Mouse (Mus musculus) hindbrain, embryonic 13.5 days (tissue): ENCODE measurements around the gene Adra2a. TPM values are rescaled to one million over a fixed set of nuclear protein-coding genes. Genes with fewer than 3 reads are reported as not detected.

ENCODE experiments used
- ATAC-seq: fragments of 200-750 bp; cut with Nextera tagmentation; 2 replicates; pipeline ENCODE4 v1.8.0; 2017; ENCODE audit warnings: moderate TSS enrichment; ENCODE audit not compliant: low FRiP score
- H3K27ac ChIP-seq: fragments of 300-500 bp; sonication (generic); 2 replicates; pipeline ENCODE4 v1.5.1; 2015; ENCODE audit warnings: inconsistent platforms, mild to moderate bottlenecking, moderate library complexity
- H3K27me3 ChIP-seq: fragments of 300-500 bp; sonication (generic); 2 replicates; pipeline ENCODE4 v1.6.1; 2015; ENCODE audit warnings: mild to moderate bottlenecking, inconsistent platforms
- H3K36me3 ChIP-seq: fragments of 300-500 bp; sonication (generic); 2 replicates; pipeline ENCODE4 v1.6.1; 2015; ENCODE audit warnings: mild to moderate bottlenecking, inconsistent platforms
- H3K4me1 ChIP-seq: fragments of 300-500 bp; sonication (generic); replicated peaks from 2 replicates; pipeline ENCODE4 v1.6.1; 2015; ENCODE audit warnings: inconsistent platforms
- H3K4me2 ChIP-seq: fragments of 300-500 bp; sonication (generic); 2 replicates; pipeline ENCODE4 v1.6.1; 2015; ENCODE audit warnings: inconsistent platforms, mild to moderate bottlenecking, moderate library complexity
- H3K4me3 ChIP-seq: fragments of 300-500 bp; sonication (generic); 2 replicates; pipeline ENCODE4 v1.5.1; 2015; ENCODE audit warnings: mild to moderate bottlenecking, inconsistent platforms
- H3K9ac ChIP-seq: fragments of 300-500 bp; sonication (generic); 2 replicates; pipeline ENCODE4 v1.6.1; 2015; ENCODE audit warnings: mild to moderate bottlenecking, inconsistent platforms
- H3K9me3 ChIP-seq: fragments of 300-500 bp; sonication (generic); 2 replicates; pipeline ENCODE4 v1.6.1; 2016; ENCODE audit warnings: inconsistent platforms
- WGBS: fragments of 180-500 bp; shearing (Covaris S2); methylation state at CpG from one replicate; pipeline ENCODE4 v1.1.7; 2015; 5-methylcytosine and 5-hydroxymethylcytosine counted together
- polyA plus RNA-seq: library from polyadenylated mRNA; unstranded; fragments of >200 nt; fragmentation: Nextera tagmentation; extraction: Ambion mirVana; gene quantifications from 2 replicates; pipeline ENCODE4 v1.2.1, GENCODE M21; 2015

The Adra2a gene
- polyA plus RNA-seq = 3.3 and 4.1 TPM in 2 replicates

DNA sequence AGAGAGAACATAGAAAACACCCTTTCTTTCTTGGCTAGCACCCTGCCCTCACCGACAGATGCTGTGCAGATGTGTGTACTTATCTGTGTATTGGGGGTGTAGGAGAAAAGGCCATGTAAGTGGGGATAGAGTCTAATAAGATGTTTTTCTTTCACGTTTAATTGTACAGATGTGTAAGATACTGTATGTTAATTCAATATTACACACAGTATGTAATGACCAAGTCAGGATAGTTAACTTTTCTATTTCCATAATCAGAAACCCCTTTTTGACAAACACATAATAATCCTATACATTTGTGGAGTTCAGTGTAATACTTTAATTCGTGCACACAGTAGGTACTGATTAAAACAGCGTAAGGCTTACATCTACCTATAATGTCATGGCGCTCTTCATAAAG is at the start of gene Adra2a:
Adra2a (plus strand) TSS at position 301 of the 400 bp plus-strand sequence.
- H3K27ac ChIP-seq = peak within 1 kb of the TSS; percentile 82
- no peaks in the 10 kb centered on the region for H3K36me3 ChIP-seq
- no peak for ATAC-seq
- peak within 1 kb of the TSS; percentile 64 for H3K4me3 ChIP-seq
- H3K4me1 ChIP-seq = peaks cover 42% of the 10 kb centered on the region
- peaks cover 33% of the 10 kb centered on the region for H3K27me3 ChIP-seq
- whole genome bisulfite sequencing = 78% methylated on average over 5 of the region's 5 CpGs
- peak within 1 kb of the TSS; percentile 86 for H3K9ac ChIP-seq
- H3K4me2 ChIP-seq = peak within 1 kb of the TSS; percentile 99
- no peaks in the 10 kb centered on the region for H3K9me3 ChIP-seq

DNA sequence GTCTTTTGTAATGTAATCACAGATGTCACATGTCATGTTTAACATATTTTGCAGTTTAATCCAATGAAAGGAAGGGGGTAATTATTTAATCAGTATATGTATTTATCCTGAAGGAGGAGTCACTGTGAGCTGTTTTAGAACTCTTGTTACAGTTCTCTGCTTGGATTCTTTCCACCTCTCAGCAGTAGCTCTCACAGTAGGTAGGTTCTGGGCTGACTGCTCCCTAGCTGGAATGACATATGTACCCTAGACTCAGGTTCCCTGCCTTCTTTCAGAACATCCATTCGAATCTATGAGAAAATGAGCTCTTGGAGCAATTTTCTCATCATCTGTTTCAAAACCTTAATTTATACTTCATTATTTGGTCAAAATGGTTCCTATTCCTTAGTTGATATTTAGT is 49.7 kb upstream of the Adra2a start:
- Histone ChIP-seq H3K27me3 (no peaks in the 10 kb centered on the region), H3K27ac (no peak overlapping the region), H3K4me3 (no peak overlapping the region), H3K4me1 (peaks cover 6% of the 10 kb centered on the region; the same call in 1 of the 2 replicates), H3K36me3 (no peaks in the 10 kb centered on the region), H3K4me2 (no peak overlapping the region), H3K9me3 (no peaks in the 10 kb centered on the region), H3K9ac (no peak overlapping the region)
- no peak for ATAC-seq
- 88% methylated on average over 1 of the region's 1 CpGs for WGBS

DNA sequence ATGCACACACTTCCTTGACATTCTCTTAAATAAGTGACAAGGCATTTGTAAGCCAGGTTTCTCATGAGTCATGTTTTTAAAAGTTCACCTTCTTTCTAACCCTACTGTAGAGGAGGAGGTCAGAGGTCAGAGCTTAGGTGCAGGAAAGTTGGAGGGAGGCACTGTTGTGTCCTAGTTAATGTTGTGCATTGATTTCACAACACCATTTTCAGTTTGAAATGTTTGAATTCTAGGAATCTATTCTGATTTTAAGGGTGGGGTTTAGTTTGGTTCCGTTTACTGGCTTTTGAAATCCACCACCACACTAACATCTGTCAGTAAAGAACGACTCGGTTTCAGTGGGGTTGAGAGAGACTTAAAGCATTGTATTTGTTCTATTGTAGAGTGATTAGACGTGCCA is 33.0 kb upstream of the Adra2a start:
- Histone ChIP-seq H3K4me2 (no peak overlapping the region), H3K9me3 (no peaks in the 10 kb centered on the region)

DNA sequence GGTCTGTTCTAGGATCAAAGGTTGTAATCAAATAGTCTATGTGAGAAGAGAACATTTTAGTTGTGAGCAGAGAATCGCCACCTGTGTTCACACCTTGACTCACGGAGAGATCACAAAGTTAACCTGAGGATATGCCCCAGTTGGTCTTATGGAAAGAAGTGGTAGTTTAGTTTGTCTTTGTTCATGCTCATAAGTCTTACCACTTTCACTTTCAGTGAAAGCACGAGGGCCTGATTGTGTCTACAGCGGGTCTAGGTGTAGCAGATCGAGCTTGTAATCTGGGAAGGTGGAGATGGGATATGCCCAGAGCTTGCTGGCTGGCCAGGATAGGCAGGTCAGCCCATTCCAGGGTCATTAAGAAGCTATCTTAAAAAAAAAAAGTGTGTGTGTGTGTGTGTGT is 29.0 kb upstream of the Adra2a start:
- Histone ChIP-seq H3K9me3 (no peaks in the 10 kb centered on the region), H3K4me3 (no peak overlapping the region), H3K27me3 (no peaks in the 10 kb centered on the region), H3K4me2 (no peak overlapping the region), H3K27ac (no peak overlapping the region), H3K36me3 (0 out of 2 replicates have a peak, but pooled peaks cover 3% of the 10 kb centered on the region), H3K4me1 (no peaks in the 10 kb centered on the region; the same call in 1 of the 2 replicates), H3K9ac (no peak overlapping the region)
- WGBS = 97% methylated on average over 5 of the region's 5 CpGs
- no peak for ATAC-seq

More for the DNA sequence above, 33.0 kb upstream of the Adra2a start:
- ATAC-seq = no peak
- WGBS = 57% methylated on average over 4 of the region's 4 CpGs
- Histone ChIP-seq H3K27ac (no peak overlapping the region), H3K9ac (no peak overlapping the region), H3K36me3 (0 out of 2 replicates have a peak, but pooled peaks cover 3% of the 10 kb centered on the region), H3K4me3 (no peak overlapping the region), H3K27me3 (no peaks in the 10 kb centered on the region), H3K4me1 (no peaks in the 10 kb centered on the region; the same call in 1 of the 2 replicates)

DNA sequence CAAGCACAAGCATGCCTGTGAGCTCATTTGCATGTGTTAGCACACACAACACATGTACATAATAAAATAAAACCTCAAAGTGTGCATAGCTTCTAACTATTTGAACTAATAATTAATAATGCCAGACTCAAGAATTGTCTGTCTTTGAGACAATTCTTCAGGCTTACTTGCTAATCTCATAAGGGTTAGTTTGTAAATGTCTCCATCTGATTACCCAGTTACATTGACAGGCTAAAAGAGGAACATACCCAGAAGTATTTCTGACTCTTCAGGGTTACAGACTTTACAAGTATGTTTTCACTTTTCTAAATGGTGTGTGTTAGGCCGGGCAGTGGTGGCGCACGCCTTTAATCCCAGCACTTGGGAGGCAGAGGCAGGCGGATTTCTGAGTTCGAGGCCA is 28.4 kb upstream of the Adra2a start:
- H3K9me3 ChIP-seq = no peaks in the 10 kb centered on the region
- ATAC-seq = no peak
- 0 out of 2 replicates have a peak, but pooled peaks cover 3% of the 10 kb centered on the region for H3K36me3 ChIP-seq
- no peak overlapping the region for H3K4me2 ChIP-seq
- WGBS = 96% methylated on average over 5 of the region's 5 CpGs
- H3K4me1 ChIP-seq = no peaks in the 10 kb centered on the region
- no peaks in the 10 kb centered on the region for H3K27me3 ChIP-seq
- no peak overlapping the region for H3K9ac ChIP-seq
- no peak overlapping the region for H3K27ac ChIP-seq
- no peak overlapping the region for H3K4me3 ChIP-seq

DNA sequence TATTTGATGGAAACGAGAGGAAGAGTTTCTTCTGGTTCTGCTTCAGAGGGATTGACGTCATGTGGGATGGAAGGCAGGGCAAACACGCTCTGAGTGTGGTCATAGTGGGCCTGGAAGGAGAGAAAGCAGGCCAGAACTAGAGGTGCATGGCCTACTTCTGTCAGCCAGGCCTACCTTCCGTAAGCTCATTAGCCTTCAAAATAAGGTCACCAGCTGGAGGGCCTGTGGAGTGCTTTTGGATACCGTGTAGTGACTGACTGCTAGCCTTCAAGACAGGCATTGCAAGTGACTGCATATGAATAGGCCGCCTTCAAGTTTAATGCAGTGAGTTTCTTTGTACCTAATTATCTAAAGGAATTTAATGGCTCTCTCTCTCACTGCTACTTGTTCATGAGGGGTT is 8.9 kb upstream of the Adra2a start:
- Histone ChIP-seq H3K4me1 (no peaks in the 10 kb centered on the region), H3K27me3 (no peaks in the 10 kb centered on the region), H3K9me3 (no peaks in the 10 kb centered on the region), H3K36me3 (peaks cover 37% of the 10 kb centered on the region), H3K9ac (no peak overlapping the region), H3K4me3 (no peak overlapping the region), H3K27ac (no peak overlapping the region), H3K4me2 (no peak overlapping the region)
- ATAC-seq = no peak
- WGBS = 81% methylated on average over 6 of the region's 6 CpGs

DNA sequence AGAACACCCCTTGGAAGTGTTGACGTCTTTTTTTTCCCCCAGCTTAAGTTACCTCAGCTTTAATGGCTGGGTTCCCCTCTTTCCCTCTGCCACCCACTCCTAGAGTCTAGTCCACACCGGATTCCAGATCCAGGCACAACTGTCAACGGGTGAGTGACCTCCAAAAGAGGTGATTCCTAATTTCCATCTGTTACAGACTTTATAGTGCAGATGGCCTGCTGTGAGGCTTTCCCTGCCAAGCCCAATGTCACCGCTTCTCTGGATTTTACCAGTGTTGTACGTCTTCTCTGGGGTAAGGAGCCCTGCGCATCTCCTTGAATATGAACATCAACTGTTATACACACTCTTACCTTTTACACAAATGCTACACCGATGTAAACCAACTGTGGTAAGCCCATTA is 4.5 kb upstream of the Adra2a start:
- ATAC-seq = no peak
- Histone ChIP-seq H3K27me3 (no peaks in the 10 kb centered on the region), H3K9me3 (no peaks in the 10 kb centered on the region), H3K4me1 (0 out of 2 replicates have a peak, but pooled peaks cover under 1% of the 10 kb centered on the region), H3K4me3 (no peak overlapping the region), H3K4me2 (no peak overlapping the region), H3K27ac (no peak overlapping the region), H3K36me3 (peaks cover 17% of the 10 kb centered on the region), H3K9ac (no peak overlapping the region)
- 73% methylated on average over 7 of the region's 7 CpGs for WGBS

DNA sequence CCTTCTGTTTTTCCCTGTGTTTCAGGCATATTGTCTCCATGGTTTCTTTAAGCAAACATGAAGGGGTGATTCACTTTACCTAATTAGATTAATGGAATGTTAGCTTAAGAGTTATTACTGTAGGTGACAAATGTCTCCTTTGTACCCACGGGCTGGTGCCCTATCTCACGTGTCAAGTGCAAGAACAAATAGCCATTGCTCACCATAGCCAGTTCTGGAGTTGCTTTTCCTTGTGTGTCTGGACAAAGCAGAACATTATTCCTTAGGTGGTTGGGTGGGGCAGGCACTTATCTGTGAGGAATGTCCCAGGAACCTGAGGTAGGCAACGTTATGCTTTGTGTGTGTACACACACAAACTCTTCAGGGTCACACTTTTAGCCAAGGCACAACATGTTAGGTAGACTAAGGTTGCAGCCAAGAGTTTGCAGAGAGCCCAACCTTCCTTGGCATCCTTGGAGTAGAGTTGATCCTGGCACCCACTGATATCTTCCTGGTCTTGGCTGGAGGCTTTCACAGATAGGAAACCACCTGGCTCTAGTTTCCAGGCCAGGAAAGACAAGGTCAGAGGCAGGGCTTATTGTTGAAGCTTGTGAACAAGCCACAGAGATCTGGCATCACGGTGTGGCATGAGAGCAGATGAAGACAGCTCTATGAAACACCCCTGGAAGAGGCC is 3.5 kb upstream of the Adra2a start:
- H3K9me3 ChIP-seq = no peaks in the 10 kb centered on the region
- peaks cover 1% of the 10 kb centered on the region; the same call in 1 of the 2 replicates for H3K27me3 ChIP-seq
- H3K36me3 ChIP-seq = peaks cover 9% of the 10 kb centered on the region
- H3K4me3 ChIP-seq = no peak overlapping the region
- ATAC-seq = no peak
- H3K27ac ChIP-seq = no peak overlapping the region
- H3K4me1 ChIP-seq = peaks cover 10% of the 10 kb centered on the region
- no peak overlapping the region for H3K9ac ChIP-seq
- WGBS = 65% methylated on average over 4 of the region's 4 CpGs
- no peak overlapping the region for H3K4me2 ChIP-seq

DNA sequence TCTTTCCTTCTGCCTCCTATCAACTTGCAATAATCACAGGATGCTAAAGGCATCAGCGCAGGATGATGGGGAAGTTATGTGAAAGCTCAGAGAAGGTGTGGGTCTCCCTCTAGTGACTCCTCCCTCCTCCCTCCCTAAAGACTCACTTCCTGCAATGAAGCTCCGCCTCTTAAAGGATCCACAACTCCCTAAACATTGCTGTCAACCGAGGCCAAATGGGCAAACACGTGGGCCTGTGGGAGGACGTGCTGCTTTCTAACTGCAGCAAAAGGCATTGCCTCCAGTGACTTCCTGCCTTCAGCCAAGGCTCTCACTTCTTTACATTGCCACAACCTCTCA is 3.0 kb upstream of the Adra2a start:
- 41% methylated on average over 5 of the region's 5 CpGs for WGBS
- Histone ChIP-seq H3K27me3 (peaks cover 6% of the 10 kb centered on the region), H3K9ac (no peak overlapping the region), H3K4me2 (no peak overlapping the region), H3K27ac (no peak overlapping the region), H3K4me1 (peaks cover 15% of the 10 kb centered on the region), H3K9me3 (no peaks in the 10 kb centered on the region), H3K36me3 (peaks cover 4% of the 10 kb centered on the region), H3K4me3 (no peak overlapping the region)
- ATAC-seq = no peak

DNA sequence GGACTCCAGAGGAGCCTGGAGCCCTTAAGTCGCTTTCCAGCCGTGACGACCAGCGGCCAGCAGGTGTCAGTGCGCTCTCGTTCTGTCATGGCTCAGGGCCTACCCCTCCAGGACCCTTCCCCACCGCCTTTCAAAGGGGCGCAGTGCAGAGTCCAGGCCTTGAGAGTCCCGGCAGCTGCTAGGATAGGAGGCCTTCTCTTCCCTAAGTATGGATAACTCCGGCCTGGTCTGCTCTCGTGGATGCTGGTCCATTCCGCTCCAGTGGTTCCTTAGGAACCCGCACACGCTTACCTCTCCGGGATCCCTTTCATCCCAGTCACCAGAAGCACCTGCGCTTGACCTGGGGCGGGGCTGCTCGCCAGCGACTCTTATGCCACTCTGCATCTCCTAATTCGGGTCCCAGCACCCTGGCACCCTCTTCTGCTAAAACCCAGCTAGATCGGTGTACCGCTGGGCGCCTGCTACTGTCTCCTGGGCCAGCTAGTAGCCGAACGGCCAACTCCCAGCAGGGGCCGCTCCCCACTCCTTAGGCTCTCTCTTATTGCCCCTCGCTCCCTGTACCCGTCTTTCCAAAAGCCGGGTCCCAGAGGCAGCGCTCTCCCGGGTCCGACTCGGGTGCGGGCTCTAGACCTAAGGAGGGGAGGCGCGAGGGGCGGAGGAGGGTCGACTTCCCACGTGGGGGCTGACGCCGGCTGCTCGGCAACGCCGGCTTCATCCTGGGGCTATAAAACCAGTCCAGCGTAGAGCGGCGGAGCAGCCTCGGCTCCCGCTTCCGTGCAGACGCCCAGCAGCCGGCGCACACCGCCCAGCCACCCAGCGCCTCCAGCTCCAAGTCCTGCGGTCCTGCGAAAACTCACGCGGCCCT is 788 bp downstream of the Adra2a start:
- WGBS = under 1% methylated on average over 59 of the region's 59 CpGs
- Histone ChIP-seq H3K4me2 (peak overlapping the region; percentile 99), H3K4me3 (peak overlapping the region; percentile 64), H3K27me3 (peaks cover 42% of the 10 kb centered on the region), H3K4me1 (peaks cover 42% of the 10 kb centered on the region), H3K9me3 (no peaks in the 10 kb centered on the region), H3K36me3 (no peaks in the 10 kb centered on the region), H3K9ac (peak overlapping the region; percentile 86), H3K27ac (peak overlapping the region; percentile 82)
- ATAC-seq = peak; percentile 89

DNA sequence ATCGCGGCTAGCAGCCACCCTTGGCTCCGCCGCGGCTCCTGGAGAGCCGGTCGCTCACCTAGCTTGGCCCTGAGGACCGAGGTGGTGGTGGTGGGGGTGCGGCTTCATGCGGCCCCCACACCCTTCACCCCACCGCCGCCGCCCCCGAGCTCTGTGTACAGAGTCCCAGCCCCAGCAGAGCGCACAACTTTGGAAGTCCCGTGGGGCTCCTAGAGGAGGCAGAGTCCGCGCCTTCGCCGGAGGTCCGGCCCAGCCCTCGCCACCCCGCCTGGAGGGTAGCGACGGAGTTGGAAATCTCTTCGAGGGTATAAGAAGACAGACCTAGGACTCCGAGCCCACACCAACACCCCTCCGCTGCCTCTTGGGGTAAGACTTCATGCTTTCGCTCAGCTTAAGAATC is 1.5 kb downstream of the Adra2a start:
- Histone ChIP-seq H3K27ac (peak overlapping the region; percentile 82), H3K36me3 (no peaks in the 10 kb centered on the region)
- under 1% methylated on average over 29 of the region's 29 CpGs for WGBS

DNA sequence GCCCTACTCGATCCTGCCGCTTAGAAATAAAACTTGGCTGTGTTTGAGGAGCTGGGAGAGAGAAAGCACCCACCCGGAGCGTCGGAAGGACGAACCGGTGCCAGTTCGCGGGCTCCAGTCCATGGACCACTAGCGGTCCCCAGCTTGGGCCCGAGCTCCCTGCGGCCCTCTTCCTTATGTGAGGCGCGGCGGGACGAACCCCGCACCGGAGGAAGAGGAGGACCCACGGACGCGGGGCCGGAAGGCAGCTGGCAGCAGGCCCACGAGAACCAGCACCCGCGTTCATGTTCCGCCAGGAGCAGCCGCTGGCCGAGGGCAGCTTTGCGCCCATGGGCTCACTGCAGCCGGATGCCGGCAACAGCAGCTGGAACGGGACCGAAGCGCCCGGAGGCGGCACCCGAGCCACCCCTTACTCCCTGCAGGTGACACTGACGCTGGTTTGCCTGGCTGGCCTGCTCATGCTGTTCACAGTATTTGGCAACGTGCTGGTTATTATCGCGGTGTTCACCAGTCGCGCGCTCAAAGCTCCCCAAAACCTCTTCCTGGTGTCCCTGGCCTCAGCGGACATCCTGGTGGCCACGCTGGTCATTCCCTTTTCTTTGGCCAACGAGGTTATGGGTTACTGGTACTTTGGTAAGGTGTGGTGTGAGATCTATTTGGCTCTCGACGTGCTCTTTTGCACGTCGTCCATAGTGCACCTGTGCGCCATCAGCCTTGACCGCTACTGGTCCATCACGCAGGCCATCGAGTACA is 2.2 kb downstream of the Adra2a start:
- Histone ChIP-seq H3K4me2 (peak overlapping the region; percentile 99), H3K27me3 (peaks cover 52% of the 10 kb centered on the region), H3K36me3 (no peaks in the 10 kb centered on the region), H3K4me1 (peaks cover 42% of the 10 kb centered on the region), H3K27ac (peak overlapping the region; percentile 82), H3K9ac (peak overlapping the region; percentile 86), H3K4me3 (peak overlapping the region; percentile 64), H3K9me3 (no peaks in the 10 kb centered on the region)
- WGBS = 3% methylated on average over 55 of the region's 55 CpGs
- ATAC-seq = no peak

More for the DNA sequence above, 1.5 kb downstream of the Adra2a start:
- peak overlapping the region; percentile 86 for H3K9ac ChIP-seq
- peaks cover 47% of the 10 kb centered on the region for H3K27me3 ChIP-seq
- ATAC-seq = peak; percentile 26
- no peaks in the 10 kb centered on the region for H3K9me3 ChIP-seq
- H3K4me2 ChIP-seq = peak overlapping the region; percentile 99
- peaks cover 42% of the 10 kb centered on the region for H3K4me1 ChIP-seq
- H3K4me3 ChIP-seq = peak overlapping the region; percentile 64
